Mouse (Mus musculus) layer of hippocampus, adult 9-11 months (tissue): ENCODE measurements around the gene Fndc3c1.
"Not testable (repeated sequence)": the region's sequence is repeated elsewhere in the genome, so short reads cannot be mapped to it uniquely, and the experiment has no call there.

Source experiments
- DNase-seq: peaks from one replicate; pipeline ENCODE4 v3.0.0; 2022

Gene Fndc3c1

DNA sequence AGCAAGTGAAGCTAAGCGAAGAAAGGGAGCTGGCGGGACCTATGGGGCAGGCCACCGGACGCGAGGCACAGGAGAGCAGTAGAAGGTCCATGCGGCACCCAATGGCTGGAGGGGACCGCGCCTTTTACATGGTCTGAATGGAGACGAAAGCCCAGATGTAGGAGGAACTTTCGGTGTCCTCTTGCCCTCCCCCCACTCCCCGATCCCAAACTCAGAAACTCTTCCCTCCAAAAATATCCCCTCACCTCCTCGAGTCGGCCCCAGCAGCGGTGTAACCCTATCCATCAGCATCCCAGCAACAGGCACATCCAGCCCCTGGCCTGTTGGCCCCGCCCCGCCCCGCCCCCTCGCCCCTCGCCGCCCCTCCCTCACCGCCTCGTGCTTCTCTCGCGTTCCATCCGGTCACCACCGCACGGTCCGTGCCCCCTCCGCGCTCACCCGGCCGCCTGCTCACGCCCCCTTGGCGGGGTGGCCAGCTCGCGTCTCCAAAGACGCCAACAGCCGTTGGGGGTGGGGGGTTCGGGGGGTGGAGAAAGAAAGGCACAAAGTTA is at the start of gene Fndc3c1:
TSS of gene Fndc3c1 (minus strand) at position 301 of the 551 bp plus-strand sequence.
- no peak for DNase-seq

DNA sequence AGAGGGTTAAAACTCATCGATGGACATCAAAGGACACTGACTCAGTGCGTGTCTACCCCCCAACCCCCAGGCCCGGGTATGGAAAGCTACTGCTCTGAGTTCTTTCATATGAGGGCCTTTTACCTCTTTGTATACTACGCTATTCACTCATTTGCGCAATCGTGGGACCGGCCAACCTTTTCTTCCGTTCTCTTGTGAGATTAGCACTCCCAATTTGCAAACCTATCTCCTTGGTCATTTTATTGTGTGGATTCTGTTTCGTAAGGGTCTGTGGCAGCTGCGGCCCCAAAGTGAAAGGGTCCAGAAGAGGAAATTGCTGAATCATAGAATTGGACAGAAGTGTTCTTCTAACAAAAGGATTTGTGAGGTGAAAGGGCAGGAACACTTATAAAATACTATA is 1.2 kb upstream of the Fndc3c1 start:
- DNase-seq = no peak

DNA sequence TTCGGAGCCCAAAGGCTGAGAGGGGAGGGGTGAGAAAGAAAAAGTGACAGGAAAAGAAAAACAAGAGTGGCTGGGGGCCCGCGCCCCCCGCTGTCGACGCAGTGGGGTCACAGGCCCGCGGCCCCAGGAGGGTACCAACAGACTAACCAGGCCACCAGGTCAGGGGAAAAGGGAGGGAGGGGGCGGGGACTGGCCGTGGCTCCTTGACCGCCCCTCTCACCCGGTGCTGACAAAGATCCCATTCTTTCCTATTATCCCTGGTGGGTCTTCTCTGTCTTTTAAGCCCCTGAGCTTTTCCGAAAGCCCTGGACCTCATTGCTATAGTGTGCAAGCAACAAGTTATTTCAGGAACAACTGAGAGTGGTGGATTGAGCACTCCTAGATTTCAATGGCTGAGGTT is 470 bp upstream of the Fndc3c1 start:
- DNase-seq = no peak

- not testable (repeated sequence) for DNase-seq
These were observed 5.3 kb downstream of the Fndc3c1 start for GRCm38 (mm10) chrX:106479891-106480290.

GRCm38 (mm10) chrX:106385304-106385703 is 99.9 kb downstream of the Fndc3c1 start:
- no peak for DNase-seq

DNA sequence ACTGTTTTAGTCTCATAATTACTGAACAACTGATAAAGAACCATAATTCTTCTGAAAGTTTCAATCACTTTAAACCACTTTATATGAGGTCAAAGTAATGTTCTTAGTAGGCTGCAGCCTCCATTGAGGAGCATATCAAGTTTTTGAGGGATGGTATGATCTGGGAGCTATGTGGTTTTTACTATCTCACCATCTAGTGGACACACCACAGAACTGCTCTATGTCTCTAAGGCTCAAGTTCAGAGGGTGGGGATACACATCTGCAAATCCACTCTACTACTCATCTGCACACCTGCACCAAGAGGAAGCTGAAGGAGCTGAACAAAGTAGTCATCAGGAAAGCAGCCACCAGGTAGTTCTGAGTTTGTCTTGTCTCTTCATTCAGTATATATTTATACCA is 104.6 kb downstream of the Fndc3c1 start:
- no peak for DNase-seq
